Mouse (Mus musculus) megakaryocyte, embryonic 14.5 days (primary cell): Measurements from ENCODE around the gene Dgki.

Source experiments
- FLI1 ChIP-seq: IDR thresholded peaks from 2 replicates; pipeline ENCODE4 v1.6.1; 2012; ENCODE audit warnings: low read length, inconsistent platforms, mixed read lengths
- GATA1 ChIP-seq: IDR thresholded peaks from 3 replicates; pipeline ENCODE4 v1.6.1; 2012; ENCODE audit warnings: mixed read lengths, low read length, inconsistent platforms, borderline replicate concordance

DNA sequence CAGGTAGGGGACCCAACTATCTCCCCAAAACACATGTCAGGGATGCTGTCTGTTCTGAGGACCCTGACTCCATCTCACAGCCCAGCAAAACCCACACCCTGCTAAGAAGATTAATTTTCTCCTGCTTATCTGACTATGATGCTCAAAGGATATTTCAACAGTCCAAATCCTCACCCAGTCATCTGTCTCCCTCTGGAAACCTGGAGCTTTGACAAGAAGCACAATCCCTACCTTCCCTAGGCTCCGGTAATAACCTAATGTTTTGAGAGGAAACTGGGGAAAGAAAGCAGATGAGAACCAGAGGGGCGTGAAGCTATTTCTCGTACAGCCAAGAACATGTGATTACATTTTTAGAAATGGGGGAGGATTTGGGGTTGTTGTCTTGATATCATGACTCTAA is 392.8 kb downstream of the Dgki start:
- TF ChIP-seq GATA1, result no peak
- TF ChIP-seq FLI1, result no peak
